Mouse (Mus musculus): ENCODE data around the gene Chkb.

Gene Chkb

GRCm38 (mm10) chr15:89429352-89430221 lies at the start of gene Chkb, which contains the start of the genes C730034F03Rik and Gm44502:
TSS of gene Chkb (minus strand) at chr15:89429908.
TSS of gene C730034F03Rik (plus strand) at chr15:89429589.
TSS of gene Gm44502 (minus strand) at chr15:89429696.
- in situ Hi-C loops (cut with MboI), result no loop called here

- in situ Hi-C loops (cut with MboI), result no loop called here
Observed at GRCm38 (mm10) chr15:89478622-89479021, 48.9 kb upstream of the Chkb start.

DNA sequence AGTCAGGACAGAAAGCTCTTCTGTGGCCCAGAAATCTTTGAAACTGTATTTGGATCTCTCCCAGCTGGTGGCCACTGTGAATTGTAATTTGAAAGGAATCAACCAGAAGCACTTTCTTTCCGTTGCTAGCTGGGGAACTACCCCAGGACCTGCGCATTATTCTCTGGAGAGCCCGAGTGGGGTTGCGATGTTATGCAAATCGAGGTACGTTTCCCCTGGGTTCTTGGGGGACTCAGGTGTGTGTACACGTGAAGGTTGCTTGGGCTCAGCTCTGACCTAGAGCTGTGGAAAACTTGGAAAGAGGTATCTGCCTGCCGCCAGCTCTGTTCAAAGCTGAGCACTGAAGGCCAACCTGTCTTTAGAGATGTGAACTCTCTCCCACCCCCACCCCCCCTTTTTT lies 48.1 kb upstream of the Chkb start:
- in situ Hi-C loops (cut with MboI), result no loop called here

- in situ Hi-C loops (cut with MboI), result no loop called here
Observed at GRCm38 (mm10) chr15:89477091-89477491, 47.4 kb upstream of the Chkb start, which contains the start of gene Arsa. TSS of gene Arsa (minus strand) at chr15:89477425.

- in situ Hi-C loops (cut with MboI), result no loop called here
Observed at GRCm38 (mm10) chr15:89476475-89476815, 46.7 kb upstream of the Chkb start.

- in situ Hi-C loops (cut with MboI), result no loop called here
Observed at GRCm38 (mm10) chr15:89475611-89476474, 46.1 kb upstream of the Chkb start.

DNA sequence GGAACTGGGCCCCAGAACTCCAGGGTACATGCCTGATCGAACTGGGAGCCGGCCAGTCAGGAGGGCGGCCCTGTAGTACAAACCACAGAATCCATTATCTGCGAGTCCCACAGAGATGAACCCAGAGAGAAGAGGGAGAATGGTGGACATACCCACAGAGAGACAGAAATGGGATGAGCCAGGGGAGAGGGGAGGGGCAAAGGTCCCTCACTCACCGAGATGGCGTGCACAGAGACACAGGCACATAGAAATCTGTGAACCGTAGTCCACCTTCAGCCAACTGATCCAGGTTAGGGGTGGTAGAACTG lies 45.5 kb upstream of the Chkb start:
- in situ Hi-C loops (cut with MboI), result no loop called here

GRCm38 (mm10) chr15:89474596-89475292 lies 45.0 kb upstream of the Chkb start:
- in situ Hi-C loops (cut with MboI), result no loop called here

- in situ Hi-C loops (cut with MboI), result no loop called here
Observed at GRCm38 (mm10) chr15:89473921-89474320, 44.2 kb upstream of the Chkb start.

- in situ Hi-C loops (cut with MboI), result no loop called here
Observed at GRCm38 (mm10) chr15:89473370-89473769, 43.7 kb upstream of the Chkb start.

DNA sequence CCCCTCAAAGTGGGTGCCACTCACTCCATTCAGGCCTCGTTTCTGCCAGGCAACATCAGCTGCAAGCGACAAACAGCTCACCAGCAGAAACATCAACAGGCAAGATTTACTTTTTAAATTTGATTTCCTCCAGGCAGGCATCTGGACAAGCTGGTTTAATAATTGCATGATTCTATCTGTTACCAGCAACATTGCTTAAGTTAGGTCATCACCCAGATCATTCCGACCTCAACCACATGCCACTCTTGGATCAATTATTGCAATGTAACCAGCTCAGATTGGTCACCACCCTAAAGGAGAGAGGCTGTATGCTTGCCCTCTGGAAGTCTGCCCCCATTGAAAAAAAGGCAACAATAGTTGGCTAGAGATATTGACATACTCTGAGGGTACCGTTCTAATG lies 41.8 kb upstream of the Chkb start:
- in situ Hi-C loops (cut with MboI), result no loop called here

DNA sequence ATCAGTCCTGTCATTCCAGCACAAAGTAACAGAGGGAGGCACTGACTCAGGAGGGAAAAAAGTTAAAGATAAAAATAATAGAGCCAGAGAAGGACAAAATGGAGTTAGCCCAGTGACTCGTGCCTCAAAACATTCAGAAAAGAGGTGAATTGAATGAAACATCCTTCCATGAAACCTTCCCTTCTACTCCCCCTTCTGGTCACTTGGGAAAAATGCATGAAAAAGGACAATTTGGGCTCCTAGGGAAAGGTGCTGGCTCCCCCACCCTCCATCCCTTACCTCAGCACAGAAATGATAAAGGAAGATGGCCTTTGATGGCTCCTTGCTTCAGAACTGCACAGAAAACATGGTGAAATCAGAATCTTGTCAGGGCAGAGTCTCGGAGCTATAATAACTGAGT lies 38.9 kb upstream of the Chkb start:
- in situ Hi-C loops (cut with MboI), result no loop called here

- in situ Hi-C loops (cut with MboI), result no loop called here
Observed at GRCm38 (mm10) chr15:89465052-89465451, 35.3 kb upstream of the Chkb start.

- in situ Hi-C loops (cut with MboI), result no loop called here
Observed at GRCm38 (mm10) chr15:89463334-89464235, 33.9 kb upstream of the Chkb start.

DNA sequence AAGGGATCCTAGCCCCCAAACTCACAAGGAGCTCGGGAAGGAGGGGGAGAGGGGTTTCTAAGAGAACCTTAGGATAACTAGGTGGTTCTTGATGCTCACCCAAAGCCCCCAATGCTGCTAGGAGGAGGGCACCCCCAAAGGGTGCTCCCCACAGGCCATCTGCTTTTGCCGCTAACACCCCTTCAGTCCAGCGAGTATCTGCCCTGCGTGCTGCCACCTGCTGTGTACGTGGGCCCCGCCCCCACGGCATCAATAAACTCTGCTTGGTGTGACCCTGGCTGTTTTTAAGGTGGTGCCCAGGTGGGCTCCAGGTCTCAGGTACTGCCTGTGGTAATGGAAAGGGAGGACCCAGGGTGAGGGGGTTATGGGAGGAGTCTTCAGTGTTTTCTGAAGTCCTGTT lies 32.5 kb upstream of the Chkb start:
- in situ Hi-C loops (cut with MboI), result no loop called here

- in situ Hi-C loops (cut with MboI), result no loop called here
Observed at GRCm38 (mm10) chr15:89461321-89461720, 31.6 kb upstream of the Chkb start.

DNA sequence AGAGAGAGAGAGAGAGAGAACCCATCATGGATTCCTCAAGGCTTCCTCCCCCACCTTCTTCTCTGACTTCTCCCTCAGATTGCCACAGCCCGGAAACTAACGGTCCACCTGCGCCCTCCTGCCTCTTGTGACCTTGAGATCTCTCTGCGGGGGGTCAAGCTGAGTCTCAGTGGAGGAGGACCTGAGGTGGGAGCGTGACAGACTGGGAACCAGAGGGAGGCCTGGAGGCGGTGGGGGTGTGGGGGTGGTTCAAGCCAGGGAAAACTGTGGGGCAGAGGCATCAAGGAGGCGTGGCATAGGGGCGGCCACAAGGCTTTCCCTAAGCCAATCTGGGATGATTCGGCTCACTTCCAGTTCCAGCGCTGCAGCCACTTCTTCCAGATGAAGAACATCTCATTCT lies 30.6 kb upstream of the Chkb start:
- in situ Hi-C loops (cut with MboI), result no loop called here

GRCm38 (mm10) chr15:89459821-89460220 lies 30.1 kb upstream of the Chkb start:
- in situ Hi-C loops (cut with MboI), result no loop called here

GRCm38 (mm10) chr15:89458942-89459341 lies 29.2 kb upstream of the Chkb start:
- in situ Hi-C loops (cut with MboI), result no loop called here

GRCm38 (mm10) chr15:89455642-89456041 lies 25.9 kb upstream of the Chkb start:
- in situ Hi-C loops (cut with MboI), result no loop called here

DNA sequence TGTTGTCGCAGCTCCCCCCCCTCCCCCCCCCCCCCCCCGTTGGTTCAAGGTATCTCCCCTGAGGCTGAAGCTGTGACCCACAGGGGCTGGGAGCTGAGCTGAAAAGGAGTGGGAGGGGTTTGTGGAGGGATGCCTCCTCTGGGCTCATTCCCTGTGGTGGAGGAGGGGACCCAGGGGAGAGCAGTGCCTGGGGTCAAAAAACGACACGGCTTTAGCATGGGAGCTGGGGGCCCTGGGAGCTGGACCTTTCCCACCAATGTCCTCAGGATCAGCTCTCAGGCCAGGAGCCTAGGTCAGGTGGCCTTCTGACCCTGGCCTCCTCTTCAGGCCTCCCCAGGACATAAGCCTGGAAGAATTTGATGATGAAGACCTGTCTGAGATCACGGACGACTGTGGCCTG lies 25.1 kb upstream of the Chkb start:
- in situ Hi-C loops (cut with MboI), result no loop called here

Data from mature B cell (primary cell).